Mouse (Mus musculus) kidney, adult 9 months (tissue): ENCODE data around the gene Tgfbr3l.

Source experiments
- DNase-seq: peaks from one replicate; pipeline ENCODE4 v3.0.0; 2022

The Tgfbr3l gene

DNA sequence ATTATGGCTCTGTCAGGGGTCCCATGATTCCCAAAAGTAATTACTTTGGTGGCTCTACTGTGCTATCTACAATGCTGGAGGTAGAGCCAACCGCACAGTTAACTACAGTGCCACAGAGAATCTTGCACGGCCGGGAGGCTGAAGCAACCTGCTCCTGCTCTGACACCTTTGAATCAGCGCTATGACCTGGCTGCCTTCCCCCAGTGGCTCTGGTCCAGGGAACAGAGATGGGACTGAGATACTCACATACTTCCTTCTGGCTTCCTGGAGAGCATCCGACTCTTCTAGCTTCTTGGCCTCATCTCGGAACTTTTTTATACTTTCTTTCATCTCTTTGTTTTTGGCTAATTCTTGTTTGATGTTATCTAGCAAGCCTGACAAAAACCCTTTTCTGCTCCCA, 21.6 kb downstream of the Tgfbr3l start:
- DNase-seq: no peak

GRCm38 (mm10) chr8:4275275-4276110, 27.5 kb downstream of the Tgfbr3l start, which contains the start of gene Timm44:
Gene Timm44, minus strand, starts transcription at chr8:4275913.
- DNase-seq: peak; percentile 96

GRCm38 (mm10) chr8:4276111-4276465, 28.1 kb downstream of the Tgfbr3l start:
- DNase-seq: no peak

GRCm38 (mm10) chr8:4292738-4293137, 44.7 kb downstream of the Tgfbr3l start:
- no peak for DNase-seq

DNA sequence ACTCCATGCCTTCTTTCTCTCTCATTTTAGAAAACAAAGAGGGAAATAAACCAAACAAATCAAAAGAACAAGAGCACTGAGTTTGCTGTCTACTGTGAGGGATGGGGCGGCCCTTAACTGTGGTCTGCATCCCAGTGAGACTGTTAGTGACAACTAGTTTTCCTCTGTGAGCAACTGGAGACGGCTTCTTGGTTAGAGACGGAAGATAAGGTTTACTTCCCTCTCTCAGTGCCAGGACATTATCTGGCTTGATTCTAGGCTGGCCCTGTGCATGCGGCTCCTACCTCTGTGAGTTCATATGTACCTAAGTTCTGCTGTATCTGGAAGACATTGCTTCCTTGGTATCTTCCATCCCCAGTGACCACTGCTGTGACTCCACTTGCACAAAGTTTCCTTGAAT, 49.8 kb downstream of the Tgfbr3l start:
- DNase-seq: no peak
